Mouse (Mus musculus) cerebellum, adult 2 months (tissue): Measurements from ENCODE around the gene Tpm3. TPM values are rescaled to one million over a fixed set of nuclear protein-coding genes. Genes with fewer than 3 reads are reported as not detected.

Experiments
- DNase-seq, 2 experiments: peaks; one replicate each; pipeline ENCODE4 v3.0.0; 2021
- H3K27ac ChIP-seq: fragments of 200-500 bp; 2 replicates; pipeline ENCODE4 v1.5.1; 2012; ENCODE audit warnings: low read length, control low read depth, inconsistent platforms; ENCODE audit not compliant: insufficient read depth
- H3K27me3 ChIP-seq: fragments of 200-500 bp; 2 replicates; pipeline ENCODE4 v1.6.1; 2012; ENCODE audit warnings: inconsistent platforms, mild to moderate bottlenecking, low read length, moderate library complexity; ENCODE audit not compliant: control insufficient read depth, insufficient read depth
- H3K4me1 ChIP-seq: fragments of 200-500 bp; 2 replicates; pipeline ENCODE4 v1.6.1; 2011; ENCODE audit warnings: low read length; ENCODE audit not compliant: control insufficient read depth, insufficient read depth
- H3K4me3 ChIP-seq: fragments of 200-500 bp; replicated peaks from 2 replicates; pipeline ENCODE3; 2011; ENCODE audit warnings: mild to moderate bottlenecking, low read depth, low read length, control low read depth; ENCODE audit not compliant: insufficient read depth
- CTCF ChIP-seq: fragments of 200-500 bp; IDR thresholded peaks from 2 replicates; pipeline ENCODE4 v1.5.1; 2011; ENCODE audit warnings: low read depth, mild to moderate bottlenecking, control low read depth, low read length, moderate library complexity, borderline replicate concordance; ENCODE audit not compliant: insufficient read depth
- POLR2A ChIP-seq: fragments of 200-500 bp; IDR thresholded peaks from 2 replicates; pipeline ENCODE4 v1.6.1; 2011; ENCODE audit warnings: low read length, control low read depth, borderline replicate concordance; ENCODE audit not compliant: insufficient read depth
- WGBS: fragments of 180-500 bp; shearing (Covaris S2); methylation state at CpG from one replicate; pipeline ENCODE4 v1.1.7; 2018; 5-methylcytosine and 5-hydroxymethylcytosine counted together
- polyA plus RNA-seq: library from polyadenylated mRNA; depleted of rRNA; stranded (reverse); fragments of >200 nt; gene quantifications from 2 replicates; pipeline ENCODE4 v1.2.3, GENCODE M21; 2012; rRNA removed

Tpm3 gene
- polyA plus RNA-seq, 1 experiment = 124 TPM

- TF ChIP-seq POLR2A (no peak), CTCF (no peak)
- no peak overlapping the region for H3K4me3 ChIP-seq
- DNase-seq = no peak
- no peak overlapping the region for H3K27ac ChIP-seq
- H3K4me1 ChIP-seq = no peaks in the 10 kb centered on the region
- WGBS = 49% methylated on average over 3 of the region's 3 CpGs
- H3K27me3 ChIP-seq = no peaks in the 10 kb centered on the region
Observed at GRCm38 (mm10) chr3:90145461-90145860, 73.0 kb downstream of the Tpm3 start.

DNA sequence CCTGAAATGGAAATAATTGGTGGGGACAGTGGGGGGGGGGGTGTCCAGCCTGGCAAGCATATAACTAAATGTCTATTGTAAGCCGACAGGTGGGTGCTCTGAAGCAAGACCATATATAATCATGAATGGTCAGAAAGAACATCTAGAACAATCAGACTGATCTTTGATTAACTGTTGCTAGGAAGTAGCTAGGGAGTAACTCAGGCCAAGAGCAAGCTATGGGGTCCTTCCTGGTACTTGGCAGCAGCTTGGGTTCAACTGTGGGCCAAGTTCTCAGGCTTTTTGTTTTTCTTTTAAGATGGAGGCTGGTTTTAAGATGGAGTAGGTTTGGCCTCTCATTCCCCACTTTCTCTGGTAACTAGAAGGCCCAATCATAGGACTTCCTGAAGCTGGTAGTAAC, 74.2 kb downstream of the Tpm3 start:
- no peak for DNase-seq
- Histone ChIP-seq H3K27ac (no peak overlapping the region), H3K27me3 (no peaks in the 10 kb centered on the region), H3K4me3 (no peak overlapping the region), H3K4me1 (no peaks in the 10 kb centered on the region)
- 22% methylated on average over 1 of the region's 1 CpGs for WGBS
- TF ChIP-seq POLR2A (no peak), CTCF (no peak)

Other genes with a start within 250 kb of the Tpm3 start
- gene She, start 241.3 kb upstream of the Tpm3 start, polyA plus RNA-seq = 1.7 and 1.9 TPM in 2 replicates
- 1.1 and 1.3 TPM in 2 replicates for gene Il6ra, start 159.5 kb upstream of the Tpm3 start, polyA plus RNA-seq
- 91.9 and 97.8 TPM in 2 replicates for gene Atp8b2, start 109.1 kb upstream of the Tpm3 start, polyA plus RNA-seq
- 116 and 125 TPM in 2 replicates for gene Hax1, start 73.9 kb upstream of the Tpm3 start, polyA plus RNA-seq
- 112 and 116 TPM in 2 replicates for gene 4933434E20Rik, start 21.0 kb upstream of the Tpm3 start, polyA plus RNA-seq
- 90.4 and 102 TPM in 2 replicates for gene Ubap2l, start 20.0 kb upstream of the Tpm3 start, polyA plus RNA-seq
- gene Nup210l, start 31.5 kb downstream of the Tpm3 start, polyA plus RNA-seq = 0.16 and 0.27 TPM in 2 replicates
- gene Rps27, start 141.0 kb downstream of the Tpm3 start, polyA plus RNA-seq = 1,034 and 1,060 TPM in 2 replicates
- gene Rab13, start 141.0 kb downstream of the Tpm3 start, polyA plus RNA-seq = 10.2 and 11.2 TPM in 2 replicates
- gene Jtb, start 158.9 kb downstream of the Tpm3 start, polyA plus RNA-seq = 66.9 and 69.1 TPM in 2 replicates
- 0.23 and 0.51 TPM in 2 replicates for gene Creb3l4, start 170.9 kb downstream of the Tpm3 start, polyA plus RNA-seq
- 35.8 and 38.7 TPM in 2 replicates for gene Slc39a1, start 175.5 kb downstream of the Tpm3 start, polyA plus RNA-seq
- 78.2 and 91.2 TPM in 2 replicates for gene Crtc2, start 181.5 kb downstream of the Tpm3 start, polyA plus RNA-seq
- 65.4 and 77.0 TPM in 2 replicates for gene Dennd4b, start 192.5 kb downstream of the Tpm3 start, polyA plus RNA-seq
- 33.3 and 40.7 TPM in 2 replicates for gene Gatad2b, start 220.5 kb downstream of the Tpm3 start, polyA plus RNA-seq